Mouse (Mus musculus) spleen, adult 2 months (tissue): ENCODE results near the gene Ano8.

Source experiments
- CTCF ChIP-seq: fragments of 200-500 bp; IDR thresholded peaks from 2 replicates; pipeline ENCODE4 v1.5.1; 2011; ENCODE audit warnings: mild to moderate bottlenecking, inconsistent platforms; ENCODE audit not compliant: insufficient read depth, insufficient read length, insufficient replicate concordance; ENCODE audit errors: extremely low read depth
- POLR2A ChIP-seq: fragments of 200-500 bp; IDR thresholded peaks from 2 replicates; pipeline ENCODE4 v1.6.1; 2011; ENCODE audit warnings: low read depth, low read length, inconsistent platforms

- no peak for TF ChIP-seq CTCF
- no peak for TF ChIP-seq POLR2A
These were observed 14.9 kb downstream of the Ano8 start for GRCm38 (mm10) chr8:71470913-71471255.
